Mouse (Mus musculus) CH12.LX (cell line): Measurements from ENCODE around the gene Arid1a. TPM values are rescaled to one million over a fixed set of nuclear protein-coding genes. Genes with fewer than 3 reads are reported as not detected.

Experiments used
- DNase-seq: peaks from one replicate; pipeline ENCODE4 v3.0.0-alpha.2; 2013; ENCODE audit errors: extremely low read depth
- H3K27ac ChIP-seq: 2 replicates; pipeline ENCODE4 v1.5.1; 2012; ENCODE audit warnings: low read depth, mild to moderate bottlenecking, control low read depth, moderate library complexity; ENCODE audit not compliant: insufficient read depth
- H3K27me3 ChIP-seq: replicated peaks from 2 replicates; pipeline ENCODE3; 2012; ENCODE audit warnings: inconsistent platforms
- H3K36me3 ChIP-seq, 2 experiments: replicated peaks in 1 of 2; 2 replicates each; pipeline versions ENCODE3 to v1.6.1; 2012; ENCODE audit warnings: inconsistent platforms in 1 of 2, low read length in 1 of 2, mild to moderate bottlenecking in 1 of 2, mixed read lengths in 1 of 2, moderate library complexity in 1 of 2; ENCODE audit not compliant: control insufficient read depth in 1 of 2, insufficient read depth in 1 of 2
- H3K4me1 ChIP-seq, 2 experiments: 2 replicates each; pipeline ENCODE4 v1.6.1; 2012; ENCODE audit warnings: inconsistent platforms in 1 of 2, moderate library complexity in 1 of 2; ENCODE audit not compliant: insufficient read depth in 2 of 2, control insufficient read depth in 1 of 2
- H3K4me2 ChIP-seq: 2 replicates; pipeline ENCODE4 v1.6.1; 2012; ENCODE audit warnings: low read depth, mild to moderate bottlenecking, control low read depth; ENCODE audit not compliant: poor library complexity, insufficient read depth, severe bottlenecking
- H3K4me3 ChIP-seq, 3 experiments: fragments of 150-350 bp in 1 of 3; sonication (generic) in 1 of 3; replicated peaks in 1 of 3; 2 replicates each; pipeline versions ENCODE3 to v1.5.1; 2011 to 2012; ENCODE audit warnings: low read depth in 2 of 3, low read length in 2 of 3, mild to moderate bottlenecking in 2 of 3, moderate library complexity in 2 of 3, control low read depth in 1 of 3, improper control_type of control experiment in 1 of 3, inconsistent platforms in 1 of 3, mixed read lengths in 1 of 3; ENCODE audit not compliant: poor library complexity in 1 of 3
- H3K79me2 ChIP-seq: replicated peaks from 2 replicates; pipeline ENCODE4 v1.6.1; 2012; ENCODE audit warnings: mild to moderate bottlenecking, moderate library complexity; ENCODE audit not compliant: control insufficient read depth, poor library complexity, insufficient read depth, severe bottlenecking; ENCODE audit errors: extremely low read depth
- H3K9ac ChIP-seq: 2 replicates; pipeline ENCODE4 v1.6.1; 2012; ENCODE audit warnings: low read depth, mild to moderate bottlenecking, control low read depth, moderate library complexity; ENCODE audit not compliant: insufficient read depth
- H3K9me3 ChIP-seq: replicated peaks from 2 replicates; pipeline ENCODE3; 2012; ENCODE audit warnings: low read length, inconsistent platforms, mixed read lengths
- BHLHE40 ChIP-seq: IDR thresholded peaks from 2 replicates; pipeline ENCODE4 v1.6.1; 2011; ENCODE audit warnings: mild to moderate bottlenecking, low read depth, low read length, improper control_type of control experiment
- CHD1 ChIP-seq: IDR thresholded peaks from 2 replicates; pipeline ENCODE4 v1.6.1; 2012; ENCODE audit warnings: low read depth, low read length, improper control_type of control experiment, inconsistent platforms
- CHD2 ChIP-seq: IDR thresholded peaks from 2 replicates; pipeline ENCODE4 v1.6.1; 2011; ENCODE audit warnings: low read length, improper control_type of control experiment
- ELF1 ChIP-seq: IDR thresholded peaks from 2 replicates; pipeline ENCODE4 v1.6.1; 2014; ENCODE audit warnings: low read depth, mild to moderate bottlenecking, inconsistent platforms, low read length, improper control_type of control experiment
- ETS1 ChIP-seq: conservative IDR thresholded peaks from 2 replicates; pipeline ENCODE4 v1.6.1; 2012; ENCODE audit warnings: low read depth, mild to moderate bottlenecking, inconsistent platforms, low read length, improper control_type of control experiment, moderate library complexity
- GABPA ChIP-seq: IDR thresholded peaks from 2 replicates; pipeline ENCODE4 v1.6.1; 2012; ENCODE audit warnings: low read depth, low read length, improper control_type of control experiment, inconsistent platforms; ENCODE audit not compliant: insufficient replicate concordance
- KAT2A ChIP-seq: IDR thresholded peaks from 2 replicates; pipeline ENCODE4 v1.6.1; 2012; ENCODE audit warnings: low read length, improper control_type of control experiment, inconsistent platforms; ENCODE audit not compliant: insufficient replicate concordance
- MAFK ChIP-seq: IDR thresholded peaks from 2 replicates; pipeline ENCODE4 v1.6.1; 2011; ENCODE audit warnings: low read length, improper control_type of control experiment; ENCODE audit not compliant: insufficient replicate concordance
- MAX ChIP-seq: IDR thresholded peaks from 2 replicates; pipeline ENCODE4 v1.6.1; 2011; ENCODE audit warnings: low read length, improper control_type of control experiment
- MAZ ChIP-seq: IDR thresholded peaks from 2 replicates; pipeline ENCODE4 v1.6.1; 2012; ENCODE audit warnings: low read depth, mild to moderate bottlenecking, inconsistent platforms, low read length, improper control_type of control experiment, moderate library complexity
- MXI1 ChIP-seq: IDR thresholded peaks from 2 replicates; pipeline ENCODE4 v1.6.1; 2011; ENCODE audit warnings: mild to moderate bottlenecking, low read depth, low read length, improper control_type of control experiment
- MYC ChIP-seq: IDR thresholded peaks from 2 replicates; pipeline ENCODE4 v1.6.1; 2011; ENCODE audit warnings: low read depth, mild to moderate bottlenecking, improper control_type of control experiment, low read length
- NRF1 ChIP-seq: IDR thresholded peaks from 2 replicates; pipeline ENCODE4 v1.6.1; 2014; ENCODE audit warnings: low read depth, mild to moderate bottlenecking, inconsistent platforms, low read length, improper control_type of control experiment, moderate library complexity
- PAX5 ChIP-seq: IDR thresholded peaks from 2 replicates; pipeline ENCODE4 v1.6.1; 2012; ENCODE audit warnings: low read length, inconsistent platforms, mixed read lengths
- POLR2AphosphoS2 ChIP-seq: IDR thresholded peaks from 2 replicates; pipeline ENCODE4 v1.6.1; 2011; ENCODE audit warnings: low read depth, low read length, improper control_type of control experiment
- RAD21 ChIP-seq: IDR thresholded peaks from 2 replicates; pipeline ENCODE4 v1.6.1; 2011; ENCODE audit warnings: low read depth, mild to moderate bottlenecking, low read length, improper control_type of control experiment, moderate library complexity
- RCOR1 ChIP-seq: conservative IDR thresholded peaks from 2 replicates; pipeline ENCODE4 v1.6.1; 2012; ENCODE audit warnings: low read depth, mild to moderate bottlenecking, inconsistent platforms, low read length, improper control_type of control experiment
- SIN3A ChIP-seq: IDR thresholded peaks from 2 replicates; pipeline ENCODE4 v1.6.1; 2012; ENCODE audit warnings: low read length, improper control_type of control experiment, inconsistent platforms
- SMC3 ChIP-seq: IDR thresholded peaks from 2 replicates; pipeline ENCODE4 v1.6.1; 2011; ENCODE audit warnings: low read depth, low read length, improper control_type of control experiment
- TBP ChIP-seq: conservative IDR thresholded peaks from 2 replicates; pipeline ENCODE4 v1.6.1; 2011; ENCODE audit warnings: low read depth, low read length, improper control_type of control experiment
- TCF12 ChIP-seq: IDR thresholded peaks from 2 replicates; pipeline ENCODE4 v1.6.1; 2014; ENCODE audit warnings: low read depth, mild to moderate bottlenecking, inconsistent platforms, low read length, improper control_type of control experiment
- UBTF ChIP-seq: IDR thresholded peaks from 2 replicates; pipeline ENCODE4 v1.6.1; 2012; ENCODE audit warnings: low read depth, mild to moderate bottlenecking, inconsistent platforms, low read length, improper control_type of control experiment, moderate library complexity
- USF1 ChIP-seq: IDR thresholded peaks from 2 replicates; pipeline ENCODE4 v1.6.1; 2014; ENCODE audit warnings: low read depth, mild to moderate bottlenecking, inconsistent platforms, low read length, improper control_type of control experiment
- USF2 ChIP-seq: conservative IDR thresholded peaks from 2 replicates; pipeline ENCODE4 v1.6.1; 2011; ENCODE audit warnings: low read depth, low read length, improper control_type of control experiment
- ZC3H11A ChIP-seq: IDR thresholded peaks from 2 replicates; pipeline ENCODE4 v1.6.1; 2012; ENCODE audit warnings: low read depth, mild to moderate bottlenecking, inconsistent platforms, low read length, improper control_type of control experiment
- ZMIZ1 ChIP-seq: IDR thresholded peaks from 2 replicates; pipeline ENCODE4 v1.6.1; 2012; ENCODE audit warnings: low read depth, mild to moderate bottlenecking, inconsistent platforms, low read length, improper control_type of control experiment
- dilution Hi-C: fragments of 300-500 bp; cut with MboI; formaldehyde crosslinking; loops from 2 replicates; pipeline ENCODE4 v1.14.3; 2020; ENCODE audit warnings: low sequenced_read_pairs; ENCODE audit not compliant: extremely low pct_unique_long_range_greater_than_20kb, extremely low pct_ligation_motif_present
- in situ Hi-C: fragments of 300-500 bp; cut with MboI; formaldehyde crosslinking; loops from 3 replicates; pipeline ENCODE4 v1.14.3; 2019; ENCODE audit warnings: low sequenced_read_pairs, low pct_ligation_motif_present, low pct_unique_long_range_greater_than_20kb, mixed read lengths
- polyA plus RNA-seq: library from polyadenylated mRNA; unstranded; fragments of >175 nt; gene quantifications from 2 replicates; pipeline ENCODE4 v1.2.1, GENCODE M21; 2012; ENCODE audit warnings: low read depth; ENCODE audit not compliant: insufficient read length
- total RNA-seq, 2 experiments: library from RNA; depleted of rRNA; stranded (reverse); fragments of 300-350 nt in 1 of 2; fragments of >200 nt in 1 of 2; gene quantifications; 2 replicates each; pipeline ENCODE4 v1.2.3; 2012 to 2014

Arid1a gene
- total and polyA plus RNA-seq, 3 experiments: 6.4 to 47.1 (median 19.1) TPM

GRCm38 (mm10) chr4:133729541-133730093, 27.0 kb downstream of the Arid1a start:
- TF ChIP-seq TBP: no peak
- TF ChIP-seq ELF1: no peak
- TF ChIP-seq CHD2: no peak
- TF ChIP-seq MAX: peak; percentile 84
- TF ChIP-seq NRF1: no peak
- no peak for TF ChIP-seq UBTF
- no peak for TF ChIP-seq ZMIZ1
- TF ChIP-seq PAX5: no peak
- TF ChIP-seq SIN3A: peak; percentile 64; the same call in 1 of the 2 replicates
- TF ChIP-seq MXI1: 0 out of 2 replicates have a peak, but pooled peaks have one; percentile 27
- peak; percentile 18; the same call in 1 of the 2 replicates for TF ChIP-seq MYC
- TF ChIP-seq RCOR1: no peak
- TF ChIP-seq TCF12: no peak
- TF ChIP-seq POLR2AphosphoS2: no peak
- TF ChIP-seq USF2: peak; percentile 66
- no peak for TF ChIP-seq KAT2A
- no peak for TF ChIP-seq RAD21
- peak; percentile 82 for TF ChIP-seq USF1
- TF ChIP-seq MAZ: no peak
- TF ChIP-seq CHD1: no peak
- no peak for TF ChIP-seq ZC3H11A
- TF ChIP-seq ETS1: no peak
- no peak for TF ChIP-seq MAFK
- peak; percentile 49; the same call in 1 of the 2 replicates for TF ChIP-seq BHLHE40
- TF ChIP-seq SMC3: no peak
- TF ChIP-seq GABPA: no peak
- H3K27me3 ChIP-seq: no peaks in the 10 kb centered on the region
- H3K9ac ChIP-seq: no peak overlapping the region
- no peak overlapping the region for H3K4me3 ChIP-seq
- DNase-seq: peak; percentile 47
- peaks cover 99% of the 10 kb centered on the region for H3K79me2 ChIP-seq
- no peaks in the 10 kb centered on the region for H3K9me3 ChIP-seq
- dilution Hi-C loops (no loop called here), in situ Hi-C loops (no loop called here)
- H3K36me3 ChIP-seq: peaks cover 16 to 85% of the 10 kb centered on the region in 2 experiments
- H3K4me1 ChIP-seq: peaks cover 9 to 64% of the 10 kb centered on the region in 2 experiments
- peak overlapping the region; percentile 5 for H3K4me2 ChIP-seq
- H3K27ac ChIP-seq: peak overlapping the region; percentile 16; the same call in 1 of the 2 replicates
